Mouse (Mus musculus): ENCODE measurements around the gene Scamp1.

GRCm38 (mm10) chr13:94257711-94258110 is 27.9 kb downstream of the Scamp1 start:
- no peak for TF ChIP-seq CTCF (IDR thresholded peaks at IDR 0.05; ENCODE audit: insufficient read depth, low read depth, low read length)
- no peak for TF ChIP-seq POLR2A (IDR thresholded peaks at IDR 0.05; ENCODE audit: insufficient read depth, low read depth, low read length)

All from olfactory bulb, adult 2 months (tissue).